Mouse (Mus musculus) bone marrow macrophage, adult 2 months (primary cell): Measurements from ENCODE around the gene Cpvl.

Experiments
- CTCF ChIP-seq: IDR thresholded peaks from 2 replicates; pipeline ENCODE4 v1.5.1; 2012; ENCODE audit warnings: low read depth, mild to moderate bottlenecking, low read length, moderate library complexity
- POLR2A ChIP-seq: IDR thresholded peaks from 2 replicates; pipeline ENCODE4 v1.6.1; 2012; ENCODE audit warnings: mild to moderate bottlenecking, low read depth, low read length, borderline replicate concordance

- no peak for TF ChIP-seq CTCF
- TF ChIP-seq POLR2A: no peak
Observed at GRCm38 (mm10) chr6:53881623-53882022, 96.8 kb downstream of the Cpvl start.
